Mouse (Mus musculus) embryonic facial prominence, embryonic 15.5 days (tissue): ENCODE data around the gene Specc1. TPM values are rescaled to one million over a fixed set of nuclear protein-coding genes. Genes with fewer than 3 reads are reported as not detected.
A peak's percentile ranks its signal among the peaks of the same experiment; 100 is the strongest.

ENCODE experiments used
- ATAC-seq: fragments of 200-750 bp; cut with Nextera tagmentation; 2 replicates; pipeline ENCODE4 v1.8.0; 2017; ENCODE audit warnings: low read depth, moderate TSS enrichment; ENCODE audit not compliant: insufficient number of reproducible peaks, low FRiP score, low TSS enrichment
- H3K27ac ChIP-seq: fragments of 300-500 bp; sonication (generic); replicated peaks from 2 replicates; pipeline ENCODE4 v1.5.1; 2015; ENCODE audit warnings: mild to moderate bottlenecking, inconsistent platforms
- H3K27me3 ChIP-seq: fragments of 300-500 bp; sonication (generic); 2 replicates; pipeline ENCODE4 v1.6.1; 2015; ENCODE audit warnings: inconsistent platforms
- H3K36me3 ChIP-seq: fragments of 300-500 bp; sonication (generic); 2 replicates; pipeline ENCODE4 v1.6.1; 2015; ENCODE audit warnings: mild to moderate bottlenecking, inconsistent platforms
- H3K4me1 ChIP-seq: fragments of 300-500 bp; sonication (generic); 2 replicates; pipeline ENCODE4 v1.6.1; 2015; ENCODE audit warnings: inconsistent platforms
- H3K4me2 ChIP-seq: fragments of 300-500 bp; sonication (generic); replicated peaks from 2 replicates; pipeline ENCODE4 v1.6.1; 2015; ENCODE audit warnings: mild to moderate bottlenecking, inconsistent platforms
- H3K4me3 ChIP-seq: fragments of 300-500 bp; sonication (generic); replicated peaks from 2 replicates; pipeline ENCODE4 v1.5.1; 2015; ENCODE audit warnings: mild to moderate bottlenecking, inconsistent platforms
- H3K9ac ChIP-seq: fragments of 300-500 bp; sonication (generic); 2 replicates; pipeline ENCODE4 v1.6.1; 2015; ENCODE audit warnings: inconsistent platforms
- H3K9me3 ChIP-seq: fragments of 300-500 bp; sonication (generic); replicated peaks from 2 replicates; pipeline ENCODE4 v1.6.1; 2016; ENCODE audit warnings: inconsistent platforms
- WGBS: fragments of 180-500 bp; shearing (Covaris S2); methylation state at CpG from one replicate; pipeline ENCODE4 v1.1.7; 2015; 5-methylcytosine and 5-hydroxymethylcytosine counted together
- polyA plus RNA-seq: library from polyadenylated mRNA; unstranded; fragments of >200 nt; fragmentation: Nextera tagmentation; extraction: Ambion mirVana; gene quantifications from 2 replicates; pipeline ENCODE4 v1.2.1, GENCODE M21; 2015

Gene Specc1
- polyA plus RNA-seq, 1 experiment from 2014 or later: 10.8 TPM

GRCm38 (mm10) chr11:62075551-62075950, 119.0 kb downstream of the Specc1 start:
- ATAC-seq: no peak
- H3K9ac ChIP-seq: no peak overlapping the region
- H3K4me3 ChIP-seq: no peak overlapping the region
- H3K4me2 ChIP-seq: no peak overlapping the region
- no peak overlapping the region for H3K27ac ChIP-seq
- no peaks in the 10 kb centered on the region for H3K9me3 ChIP-seq
- WGBS: 92% methylated on average over 5 of the region's 5 CpGs
- H3K36me3 ChIP-seq: no peaks in the 10 kb centered on the region
- H3K27me3 ChIP-seq: no peaks in the 10 kb centered on the region
- H3K4me1 ChIP-seq: no peaks in the 10 kb centered on the region; the same call in 1 of the 2 replicates

GRCm38 (mm10) chr11:62076345-62077156, 120.0 kb downstream of the Specc1 start:
- Histone ChIP-seq H3K9ac (peak overlapping the region; percentile 72), H3K36me3 (no peaks in the 10 kb centered on the region), H3K9me3 (no peaks in the 10 kb centered on the region), H3K27me3 (no peaks in the 10 kb centered on the region), H3K4me1 (no peaks in the 10 kb centered on the region; the same call in 1 of the 2 replicates), H3K27ac (peak overlapping the region; percentile 85), H3K4me3 (peak overlapping the region; percentile 83), H3K4me2 (peak overlapping the region; percentile 95)
- WGBS: 5% methylated on average over 42 of the region's 42 CpGs
- peak; percentile 97 for ATAC-seq

GRCm38 (mm10) chr11:62077157-62077865, 120.7 kb downstream of the Specc1 start:
- H3K4me3 ChIP-seq: peak overlapping the region; percentile 83
- no peaks in the 10 kb centered on the region for H3K9me3 ChIP-seq
- H3K4me1 ChIP-seq: no peaks in the 10 kb centered on the region; the same call in 1 of the 2 replicates
- no peaks in the 10 kb centered on the region for H3K27me3 ChIP-seq
- H3K27ac ChIP-seq: peak overlapping the region; percentile 85
- H3K36me3 ChIP-seq: no peaks in the 10 kb centered on the region
- H3K9ac ChIP-seq: peak overlapping the region; percentile 72
- peak; percentile 56; the same call in 1 of the 2 replicates for ATAC-seq
- peak overlapping the region; percentile 95 for H3K4me2 ChIP-seq
- 2% methylated on average over 48 of the region's 51 CpGs for WGBS

GRCm38 (mm10) chr11:62078371-62078770, 121.8 kb downstream of the Specc1 start:
- Histone ChIP-seq H3K4me2 (no peak overlapping the region), H3K36me3 (no peaks in the 10 kb centered on the region), H3K9ac (no peak overlapping the region), H3K4me3 (no peak overlapping the region), H3K9me3 (no peaks in the 10 kb centered on the region), H3K27ac (no peak overlapping the region), H3K27me3 (no peaks in the 10 kb centered on the region), H3K4me1 (no peaks in the 10 kb centered on the region; the same call in 1 of the 2 replicates)
- no peak for ATAC-seq
- WGBS: 92% methylated on average over 10 of the region's 10 CpGs

- Histone ChIP-seq H3K4me1 (no peaks in the 10 kb centered on the region; the same call in 1 of the 2 replicates), H3K9ac (no peak overlapping the region), H3K36me3 (no peaks in the 10 kb centered on the region), H3K4me2 (no peak overlapping the region), H3K27ac (no peak overlapping the region), H3K4me3 (no peak overlapping the region), H3K9me3 (no peaks in the 10 kb centered on the region), H3K27me3 (no peaks in the 10 kb centered on the region)
- 64% methylated on average over 8 of the region's 8 CpGs for WGBS
- no peak for ATAC-seq
These were observed 122.7 kb downstream of the Specc1 start for GRCm38 (mm10) chr11:62079100-62079857.

- Histone ChIP-seq H3K4me2 (no peak overlapping the region), H3K4me3 (no peak overlapping the region), H3K36me3 (no peaks in the 10 kb centered on the region), H3K9me3 (no peaks in the 10 kb centered on the region), H3K27me3 (no peaks in the 10 kb centered on the region), H3K4me1 (no peaks in the 10 kb centered on the region; the same call in 1 of the 2 replicates), H3K9ac (no peak overlapping the region), H3K27ac (no peak overlapping the region)
- ATAC-seq: no peak
- WGBS: 53% methylated on average over 2 of the region's 2 CpGs
These were observed 123.9 kb downstream of the Specc1 start for GRCm38 (mm10) chr11:62080476-62080875.

GRCm38 (mm10) chr11:62086648-62087047, 130.1 kb downstream of the Specc1 start:
- Histone ChIP-seq H3K4me3 (no peak overlapping the region), H3K27ac (no peak overlapping the region), H3K4me1 (no peaks in the 10 kb centered on the region), H3K27me3 (no peaks in the 10 kb centered on the region), H3K9ac (no peak overlapping the region), H3K4me2 (no peak overlapping the region), H3K9me3 (no peaks in the 10 kb centered on the region), H3K36me3 (no peaks in the 10 kb centered on the region)
- ATAC-seq: no peak
- 81% methylated on average over 2 of the region's 2 CpGs for WGBS

GRCm38 (mm10) chr11:62087051-62087450, 130.5 kb downstream of the Specc1 start:
- Histone ChIP-seq H3K36me3 (no peaks in the 10 kb centered on the region), H3K4me1 (no peaks in the 10 kb centered on the region), H3K4me3 (no peak overlapping the region), H3K4me2 (no peak overlapping the region), H3K9me3 (no peaks in the 10 kb centered on the region), H3K9ac (no peak overlapping the region), H3K27me3 (no peaks in the 10 kb centered on the region), H3K27ac (no peak overlapping the region)
- 92% methylated on average over 1 of the region's 1 CpGs for WGBS
- ATAC-seq: no peak

GRCm38 (mm10) chr11:62088651-62089050, 132.1 kb downstream of the Specc1 start:
- Histone ChIP-seq H3K36me3 (no peaks in the 10 kb centered on the region), H3K4me3 (no peak overlapping the region), H3K27me3 (no peaks in the 10 kb centered on the region), H3K9ac (no peak overlapping the region), H3K4me2 (no peak overlapping the region), H3K27ac (no peak overlapping the region), H3K9me3 (no peaks in the 10 kb centered on the region), H3K4me1 (no peaks in the 10 kb centered on the region)
- ATAC-seq: no peak
- 65% methylated on average over 3 of the region's 3 CpGs for WGBS

GRCm38 (mm10) chr11:62090321-62090720, 133.8 kb downstream of the Specc1 start:
- Histone ChIP-seq H3K9ac (no peak overlapping the region), H3K27me3 (no peaks in the 10 kb centered on the region), H3K4me1 (peaks cover 5% of the 10 kb centered on the region; the same call in 1 of the 2 replicates), H3K4me2 (no peak overlapping the region), H3K4me3 (no peak overlapping the region), H3K36me3 (no peaks in the 10 kb centered on the region), H3K27ac (no peak overlapping the region), H3K9me3 (no peaks in the 10 kb centered on the region)
- ATAC-seq: no peak
- WGBS: 80% methylated on average over 6 of the region's 6 CpGs

GRCm38 (mm10) chr11:62103380-62103911, 146.9 kb downstream of the Specc1 start:
- no peaks in the 10 kb centered on the region for H3K27me3 ChIP-seq
- H3K4me3 ChIP-seq: no peak overlapping the region
- no peaks in the 10 kb centered on the region for H3K36me3 ChIP-seq
- no peak for ATAC-seq
- no peak overlapping the region for H3K9ac ChIP-seq
- no peaks in the 10 kb centered on the region for H3K9me3 ChIP-seq
- WGBS: 60% methylated on average over 3 of the region's 3 CpGs
- H3K4me2 ChIP-seq: no peak overlapping the region
- no peaks in the 10 kb centered on the region for H3K4me1 ChIP-seq
- no peak overlapping the region for H3K27ac ChIP-seq
